Mouse (Mus musculus): ENCODE measurements at regions not wholly inside any gene's neighbourhood (a gene's known extent, or its start where the extent isn't known, plus 50 kb on each side); places are given as distances from the start of the nearest gene placed in this dataset.
A peak's percentile ranks its signal among the peaks of the same experiment; 100 is the strongest.

DNA sequence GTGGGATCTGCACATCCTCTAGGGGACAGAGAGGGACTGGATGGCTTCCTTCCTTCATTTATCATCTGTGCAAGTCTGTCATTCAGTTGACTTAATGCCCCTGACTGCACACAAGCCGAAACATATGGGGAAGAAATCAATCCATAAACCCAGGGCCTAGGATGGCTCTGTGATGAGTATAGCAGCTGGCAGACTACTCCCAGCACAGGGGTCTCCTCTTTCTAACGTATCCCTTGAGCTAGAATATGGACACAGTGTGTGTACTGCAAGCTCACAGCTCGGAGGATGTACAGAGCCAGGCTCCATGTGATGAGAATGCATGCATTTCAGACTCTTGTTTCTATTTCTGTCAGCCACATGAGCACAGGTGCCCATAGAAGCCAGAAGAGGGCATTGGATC lies 180.3 kb downstream of the Parn start:
- no peak for DNase-seq (ENCODE audit: low spot score)

GRCm38 (mm10) chr16:13486571-13486970 lies 181.4 kb downstream of the Parn start:
- peak; percentile 15 for DNase-seq (ENCODE audit: low spot score)

GRCm38 (mm10) chr16:13480221-13480620 lies 187.7 kb downstream of the Parn start:
- no peak for DNase-seq (ENCODE audit: low spot score)

- no peak for DNase-seq (ENCODE audit: low spot score)
These were observed 191.3 kb downstream of the Parn start for GRCm38 (mm10) chr16:13476653-13477052.

GRCm38 (mm10) chr16:13474956-13475355 lies 193.0 kb downstream of the Parn start:
- DNase-seq (ENCODE audit: low spot score) = no peak

DNA sequence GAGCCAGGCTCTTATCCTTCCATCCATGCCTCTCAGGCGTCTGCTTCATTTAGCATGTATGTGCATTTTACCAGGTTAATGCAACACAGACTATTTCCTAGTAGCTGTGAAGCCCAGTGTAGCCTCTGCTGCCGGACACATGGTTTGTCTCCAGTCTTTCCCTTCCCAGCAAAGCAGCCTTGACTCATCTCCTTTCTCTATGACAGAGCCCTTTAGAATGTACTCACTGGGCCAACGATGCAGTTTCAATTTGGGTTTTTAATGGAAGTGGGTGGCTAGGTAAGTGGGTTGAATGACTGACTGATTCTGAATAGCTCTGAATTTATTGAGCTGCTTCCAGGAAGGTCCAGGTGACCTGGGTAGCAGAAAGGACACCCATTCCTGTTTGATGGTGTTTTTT lies 193.7 kb downstream of the Parn start:
- no peak for DNase-seq (ENCODE audit: low spot score)

DNA sequence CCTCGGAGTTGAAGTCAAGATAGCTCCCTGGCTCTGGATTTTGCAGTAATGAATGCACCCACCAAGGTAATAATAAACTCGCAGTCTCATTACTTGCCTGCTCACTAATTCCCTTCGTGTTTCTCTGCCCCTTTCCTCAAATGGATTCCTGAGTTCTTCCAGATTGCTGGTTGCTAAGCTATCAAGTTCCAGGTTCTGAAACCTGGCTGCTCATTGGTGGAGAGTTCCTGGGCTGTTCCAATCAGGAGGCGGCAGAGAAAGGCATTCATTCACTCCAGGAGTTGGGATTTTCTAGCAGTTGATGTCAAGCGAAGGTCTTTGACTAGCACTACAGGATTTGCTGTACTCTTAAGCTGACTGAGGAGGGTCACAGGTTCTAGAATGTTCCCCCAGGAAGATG lies 200.8 kb downstream of the Parn start:
- DNase-seq (ENCODE audit: low spot score) = no peak

All from layer of hippocampus, adult 11-12 months (tissue).